ENCODE assay signal across 12 mouse cellular contexts in genomic region chr11:85676357-85677004, GRCm38 (mm10).
A peak's percentile ranks its signal among the peaks of the same experiment; 100 is the strongest.
DNase-seq lines count a peak whose midpoint lies in the region; ATAC-seq lines count a peak whose summit lies in the region.
"Had no signal": no experiment of that assay in that cellular context is flagged by ENCODE, and none has a peak within 500 bp of the region (broad histone marks: within the 10 kb centered on the region; RNA-seq: fewer than 3 reads in every experiment).

No protein-coding gene starts in this region.

- H3K4me2 ChIP-seq in kidney, embryonic 15.5 days: no peak overlapping the region
- no peak overlapping the region for H3K4me2 ChIP-seq in limb, embryonic 13.5 days (replicated peaks)
- H3K4me2 ChIP-seq: limb, embryonic 12.5 days had no signal

- no peak overlapping the region for H3K9ac ChIP-seq in kidney, embryonic 15.5 days
- no peak overlapping the region for H3K9ac ChIP-seq in limb, embryonic 13.5 days
- H3K9ac ChIP-seq: forebrain, postnatal 0 days; limb, embryonic 12.5 days had no signal

- DNase-seq in embryo, embryonic 10 days (ENCODE audit: low spot score): peak; percentile 57
- no peak for DNase-seq in embryo, embryonic 10.5 days (ENCODE audit: low spot score)
- no peak for DNase-seq in kidney, adult 9 months
- DNase-seq in adrenal gland, postnatal 14 days: peak; percentile 56
- DNase-seq in left cerebral cortex, adult 11 months (ENCODE audit: low spot score): no peak
- DNase-seq in MN1 (ENCODE audit: low spot score): no peak
- DNase-seq: cerebellum, postnatal 25 days; forebrain, postnatal 0 days; thymus, postnatal 14 days had no signal

- no peaks in the 10 kb centered on the region for H3K9me3 ChIP-seq in kidney, embryonic 15.5 days (replicated peaks)
- H3K9me3 ChIP-seq in limb, embryonic 13.5 days: no peaks in the 10 kb centered on the region
- H3K9me3 ChIP-seq: limb, embryonic 12.5 days had no signal

- no peaks in the 10 kb centered on the region for H3K36me3 ChIP-seq in kidney, embryonic 15.5 days
- no peaks in the 10 kb centered on the region for H3K36me3 ChIP-seq in limb, embryonic 13.5 days
- H3K36me3 ChIP-seq: limb, embryonic 12.5 days had no signal

- WGBS in kidney, embryonic 15.5 days: 36% methylated on average over 10 of the region's 10 CpGs
- 22% methylated on average over 10 of the region's 10 CpGs for WGBS in limb, embryonic 13.5 days

- H3K27me3 ChIP-seq in kidney, embryonic 15.5 days: peaks cover 6% of the 10 kb centered on the region; the same call in 1 of the 2 replicates
- 0 out of 2 replicates have a peak, but pooled peaks cover 8% of the 10 kb centered on the region for H3K27me3 ChIP-seq in limb, embryonic 13.5 days

- H3K4me3 ChIP-seq in kidney, embryonic 15.5 days (replicated peaks): no peak overlapping the region
- H3K4me3 ChIP-seq in limb, embryonic 13.5 days: no peak overlapping the region
- H3K4me3 ChIP-seq: limb, embryonic 12.5 days had no signal

- H3K27ac ChIP-seq in kidney, embryonic 15.5 days: peak overlapping the region; percentile 65; the same call in 1 of the 2 replicates
- H3K27ac ChIP-seq in limb, embryonic 13.5 days: peak overlapping the region; percentile 53; the same call in 1 of the 2 replicates
- H3K27ac ChIP-seq: limb, embryonic 12.5 days had no signal

- no peak for ATAC-seq in kidney, embryonic 15.5 days (replicated peaks; ENCODE audit: low FRiP score)
- ATAC-seq in limb, embryonic 13.5 days (ENCODE audit: low FRiP score, low read depth): peak; percentile 36; the same call in 1 of the 2 replicates
- ATAC-seq: forebrain, postnatal 0 days had no signal

- H3K4me1 ChIP-seq in kidney, embryonic 15.5 days: peaks cover 45% of the 10 kb centered on the region
- H3K4me1 ChIP-seq in limb, embryonic 13.5 days: peaks cover 41% of the 10 kb centered on the region

Comparison
In these comparisons a context has a peak if more than half of its experiments do, and no peak if none do; other contexts are left out.
1. DNase-seq: peak in embryo, embryonic 10 days (single experiment) and adrenal gland, postnatal 14 days (single experiment); none in embryo, embryonic 10.5 days (single experiment), kidney, adult 9 months (single experiment), left cerebral cortex, adult 11 months (single experiment) and MN1 (single experiment).